Comparison of ENCODE assay signal across 8 mouse cellular contexts in the genomic region with DNA sequence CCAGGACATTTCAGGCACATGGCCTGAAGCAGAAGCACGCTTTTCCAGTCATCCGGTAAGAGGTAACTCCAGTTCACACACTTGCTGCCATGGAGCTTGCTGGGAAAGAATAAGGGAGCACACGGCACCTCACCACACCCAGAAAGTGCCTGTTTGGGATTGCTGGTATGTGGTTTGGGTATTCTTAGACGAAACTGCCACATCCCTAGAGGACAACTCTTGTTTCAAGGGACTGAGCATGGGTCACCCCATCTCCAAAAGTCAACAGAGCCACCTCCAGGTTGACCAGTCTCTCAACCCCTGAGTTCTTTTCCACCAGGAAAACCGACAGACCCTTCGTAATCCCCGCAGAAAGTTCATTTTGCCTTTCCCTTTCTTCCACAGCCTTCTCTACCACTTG. TPM values are rescaled to one million over a fixed set of nuclear protein-coding genes. Genes with fewer than 3 reads are reported as not detected.
DNase-seq lines count a peak whose midpoint lies in the region; ATAC-seq and TF ChIP-seq lines count a peak whose summit lies in the region.

No protein-coding gene starts in this region.

- H3K36me3 ChIP-seq in testis, adult 2 months (ENCODE audit: control insufficient read depth, insufficient read depth, low read length), result no peaks in the 10 kb centered on the region
- H3K36me3 ChIP-seq in limb, embryonic 10.5 days, result peaks cover 13% of the 10 kb centered on the region
- no peaks in the 10 kb centered on the region for H3K36me3 ChIP-seq in stomach, postnatal 0 days (ENCODE audit: control insufficient read depth, insufficient read depth, low read length)

- no peaks in the 10 kb centered on the region for H3K9me3 ChIP-seq in limb, embryonic 10.5 days (replicated peaks)
- no peaks in the 10 kb centered on the region for H3K9me3 ChIP-seq in stomach, postnatal 0 days (ENCODE audit: control insufficient read depth, low read length)

- peak overlapping the region; percentile 86 for H3K4me2 ChIP-seq in stomach, postnatal 0 days (replicated peaks; ENCODE audit: low read depth)

- H3K9ac ChIP-seq in stomach, postnatal 0 days (ENCODE audit: low read length), result peak overlapping the region; percentile 90

- peaks cover 14% of the 10 kb centered on the region for H3K4me1 ChIP-seq in testis, adult 2 months (ENCODE audit: control insufficient read depth, insufficient read depth, low read length)
- peaks cover 63% of the 10 kb centered on the region for H3K4me1 ChIP-seq in limb, embryonic 10.5 days
- H3K4me1 ChIP-seq in stomach, postnatal 0 days (replicated peaks; ENCODE audit: control insufficient read depth, insufficient read depth), result no peaks in the 10 kb centered on the region; the same call in 1 of the 2 replicates

- WGBS in limb, embryonic 10.5 days, result 45% methylated on average over 7 of the region's 7 CpGs
- 42% methylated on average over 7 of the region's 7 CpGs for WGBS in stomach, postnatal 0 days

- intact Hi-C loops in gastrocnemius, adult 2 months (cut with DNase I), result loop anchor here (5.0 kb wide), 1 partner anchor 70 kb away; no protein-coding TSS in a partner anchor

- TF ChIP-seq CTCF in gastrocnemius, adult 2 months (IDR thresholded peaks at IDR 0.05), result no peak
- TF ChIP-seq CTCF in testis, adult 2 months (IDR thresholded peaks at IDR 0.05; ENCODE audit: control insufficient read depth, insufficient read depth, insufficient replicate concordance, low read depth, low read length), result no peak
- TF ChIP-seq CTCF in stomach, postnatal 0 days (IDR thresholded peaks at IDR 0.05; ENCODE audit: low read depth), result no peak

- TF ChIP-seq POLR2A in testis, adult 2 months (IDR thresholded peaks at IDR 0.05; ENCODE audit: control insufficient read depth, low read depth, low read length), result no peak

- DNase-seq in gastrocnemius, adult 2 months, result no peak
- DNase-seq in gastrocnemius, postnatal 25 days, result no peak
- DNase-seq in testis, postnatal 10 days (ENCODE audit: low spot score), result no peak
- DNase-seq in limb, embryonic 10.5 days (ENCODE audit: low spot score), result no peak
- no peak for DNase-seq in stomach, postnatal 0 days (ENCODE audit: low spot score)
- no peak for DNase-seq in thymus, postnatal 36 days
- DNase-seq in spleen, postnatal 36 days (ENCODE audit: low spot score in 2 of 2), result no peak

- no peak for TF ChIP-seq EP300 in stomach, postnatal 0 days (optimal IDR thresholded peaks at IDR 0.05)

- H3K27me3 ChIP-seq in testis, adult 2 months (ENCODE audit: control insufficient read depth, insufficient read depth, low read length), result peaks cover 5% of the 10 kb centered on the region
- H3K27me3 ChIP-seq in limb, embryonic 10.5 days (ENCODE audit: low read depth, poor library complexity, severe bottlenecking), result no peaks in the 10 kb centered on the region
- H3K27me3 ChIP-seq in stomach, postnatal 0 days (ENCODE audit: control insufficient read depth, insufficient read depth, low read length), result no peaks in the 10 kb centered on the region

- H3K4me3 ChIP-seq in gastrocnemius, adult 2 months, result peak overlapping the region; percentile 95
- H3K4me3 ChIP-seq in testis, adult 2 months (ENCODE audit: control insufficient read depth, low read depth, low read length), result peak overlapping the region; percentile 66
- peak overlapping the region; percentile 92 for H3K4me3 ChIP-seq in limb, embryonic 10.5 days
- peak overlapping the region; percentile 64 for H3K4me3 ChIP-seq in stomach, postnatal 0 days (ENCODE audit: low read depth, low read length)

- ATAC-seq in stomach, postnatal 0 days (ENCODE audit: low FRiP score, low TSS enrichment), result no peak

- H3K27ac ChIP-seq in gastrocnemius, adult 2 months, result peak overlapping the region; percentile 63
- H3K27ac ChIP-seq in testis, adult 2 months (ENCODE audit: control insufficient read depth, insufficient read depth, low read depth, low read length), result peak overlapping the region; percentile 60
- peak overlapping the region; percentile 99 for H3K27ac ChIP-seq in limb, embryonic 10.5 days
- H3K27ac ChIP-seq in stomach, postnatal 0 days (replicated peaks), result peak overlapping the region; percentile 91

RNA-seq across cellular contexts. Expression of a gene that starts 1.6 kb away (rescaled TPM):
- 1 to 10 TPM; 2.6 to 5.0 TPM for total RNA-seq in gastrocnemius, adult 2 months (2021)
- 1 to 10 TPM; 4.0 to 5.7 TPM for total RNA-seq in gastrocnemius, postnatal 25 days (2021)
- 2.7 and 3.3 TPM in 2 replicates for polyA plus RNA-seq in testis, adult 2 months (2012; rRNA removed)
- 20.0 and 38.3 TPM in 2 replicates for polyA plus RNA-seq in limb, embryonic 10.5 days (2016; fragmentation: Nextera tagmentation; extraction: Ambion mirVana)
- polyA plus RNA-seq in stomach, postnatal 0 days (2015; fragmentation: Nextera tagmentation; extraction: Ambion mirVana), result 5.9 and 6.1 TPM in 2 replicates
